In the genomic region with DNA sequence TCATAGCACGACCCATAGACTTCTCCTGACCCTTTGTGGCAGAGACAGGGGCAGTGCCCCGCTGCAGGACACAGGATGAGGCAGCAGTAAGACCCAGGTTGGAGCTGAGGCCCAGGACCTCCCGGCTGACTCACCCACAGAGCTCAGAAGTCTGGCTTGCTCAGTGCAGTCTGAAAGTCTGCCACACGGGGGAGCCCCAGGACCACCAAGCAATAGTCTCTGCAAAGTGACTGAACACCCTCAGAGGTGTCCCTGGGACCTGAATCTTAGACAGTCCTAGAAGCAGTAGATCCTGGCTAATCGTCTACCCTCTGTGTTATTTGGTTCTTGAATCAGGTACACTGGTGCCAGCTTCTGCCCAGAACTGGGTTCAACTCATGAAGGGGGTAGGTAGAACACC, we compare ENCODE assay signal across 8 mouse cellular contexts. TPM values are rescaled to one million over a fixed set of nuclear protein-coding genes. Genes with fewer than 3 reads are reported as not detected.
DNase-seq lines count a peak whose midpoint lies in the region; ATAC-seq and TF ChIP-seq lines count a peak whose summit lies in the region.

No protein-coding gene starts in this region.

- no peak overlapping the region for H3K4me2 ChIP-seq in hindbrain, embryonic 14.5 days (replicated peaks)

- H3K9me3 ChIP-seq in hindbrain, embryonic 14.5 days (ENCODE audit: control insufficient read depth, low read length): no peaks in the 10 kb centered on the region

- H3K27ac ChIP-seq in hindbrain, embryonic 14.5 days: no peak overlapping the region

- TF ChIP-seq CTCF in Patski (IDR thresholded peaks at IDR 0.05): no peak

- H3K4me3 ChIP-seq in hindbrain, embryonic 14.5 days (replicated peaks; ENCODE audit: low read length): no peak overlapping the region

- in situ Hi-C loops in Patski (cut with MboI; ENCODE audit: low pct_unique_long_range_greater_than_20kb): loop anchor here (10.0 kb wide), 2 partner anchors 172 to 342 kb away; no protein-coding TSS in a partner anchor

- POLR2A ChIA-PET in Patski (lab: Charles Lee): no interaction called here

- H3K36me3 ChIP-seq in hindbrain, embryonic 14.5 days (replicated peaks; ENCODE audit: control insufficient read depth, insufficient read depth): peaks cover 85% of the 10 kb centered on the region

- WGBS in hindbrain, embryonic 14.5 days: 16% methylated on average over 5 of the region's 5 CpGs

- no peak overlapping the region for H3K9ac ChIP-seq in hindbrain, embryonic 14.5 days

- H3K27me3 ChIP-seq in Patski: no peaks in the 10 kb centered on the region
- H3K27me3 ChIP-seq in hindbrain, embryonic 14.5 days (ENCODE audit: control insufficient read depth, insufficient read depth, low read length): no peaks in the 10 kb centered on the region

- CTCF ChIA-PET in Patski (lab: Charles Lee): interaction anchor here (0.6 to 1.5 kb wide), 6 partner anchors 9 to 250 kb away, joined by 3 to 6 read pairs (median 3); partner anchors contain the start of gene Selenon

- peak; percentile 40 for ATAC-seq in Patski
- peak; percentile 56 for ATAC-seq in hindbrain, embryonic 14.5 days (ENCODE audit: low FRiP score)

- peaks cover 8% of the 10 kb centered on the region; the same call in 1 of the 2 replicates for H3K4me1 ChIP-seq in hindbrain, embryonic 14.5 days (replicated peaks; ENCODE audit: control insufficient read depth, insufficient read depth, low read length)

- DNase-seq in Patski (ENCODE audit: low read depth, low spot score): no peak
- DNase-seq in cerebellum, postnatal 14 days: peak; percentile 98
- peak; percentile 96 to 97 for DNase-seq in frontal cortex, postnatal 25 days (ENCODE audit: low spot score in 2 of 2)
- DNase-seq in hindbrain, embryonic 14.5 days (ENCODE audit: low spot score): peak; percentile 95
- peak; percentile 96 to 100 for DNase-seq in layer of hippocampus, postnatal 25 days (ENCODE audit: extremely low spot score in 1 of 2, low spot score in 1 of 2)
- DNase-seq in lung, postnatal 25 days (ENCODE audit: low spot score): peak; percentile 91
- peak; percentile 83 for DNase-seq in retina, postnatal 7 days (ENCODE audit: low read depth, low spot score)
- peak; percentile 83 to 98 for DNase-seq in urinary bladder, adult 18-20 months (ENCODE audit: low spot score in 2 of 2)

RNA-seq across cellular contexts. Expression of gene Mtfr1l, which starts 8.1 kb away (rescaled TPM):
- 69.4 TPM for polyA plus RNA-seq in Patski (2021)
- 184 and 202 TPM in 2 replicates for polyA plus RNA-seq in hindbrain, embryonic 14.5 days (2014; fragmentation: Nextera tagmentation; extraction: Ambion mirVana)
- 10 to 100 TPM; 69.5 to 72.0 TPM for total RNA-seq in layer of hippocampus, postnatal 25 days (2021)

RNA-seq across cellular contexts. Expression of gene Selenon, which starts 8.7 kb away (rescaled TPM):
- 45.3 TPM for polyA plus RNA-seq in Patski (2021)
- 10.9 and 12.8 TPM in 2 replicates for polyA plus RNA-seq in hindbrain, embryonic 14.5 days (2014; fragmentation: Nextera tagmentation; extraction: Ambion mirVana)
- total RNA-seq in layer of hippocampus, postnatal 25 days (2021): 10 to 100 TPM; 15.5 to 16.5 TPM

RNA-seq across cellular contexts. Expression of gene Aunip, which starts 32.5 kb away (rescaled TPM):
- polyA plus RNA-seq in Patski (2021): 6.1 TPM
- 0.40 and 0.91 TPM in 2 replicates for polyA plus RNA-seq in hindbrain, embryonic 14.5 days (2014; fragmentation: Nextera tagmentation; extraction: Ambion mirVana)
- total RNA-seq in layer of hippocampus, postnatal 25 days (2021): under 1 TPM in 1 of 2 experiments, not detected in 1; 0.57 TPM

RNA-seq across cellular contexts. Expression of gene Paqr7, which starts 46.8 kb away (rescaled TPM):
- 4.3 TPM for polyA plus RNA-seq in Patski (2021)
- 11.5 and 12.4 TPM in 2 replicates for polyA plus RNA-seq in hindbrain, embryonic 14.5 days (2014; fragmentation: Nextera tagmentation; extraction: Ambion mirVana)
- total RNA-seq in layer of hippocampus, postnatal 25 days (2021): 10 to 100 TPM; 53.2 to 66.7 TPM
